Mouse (Mus musculus) CH12.LX (cell line): Measurements from ENCODE around the gene Dgcr6. TPM values are rescaled to one million over a fixed set of nuclear protein-coding genes. Genes with fewer than 3 reads are reported as not detected.
A peak's percentile ranks its signal among the peaks of the same experiment; 100 is the strongest.

Experiments used
- DNase-seq: peaks from one replicate; pipeline ENCODE4 v3.0.0-alpha.2; 2013; ENCODE audit errors: extremely low read depth
- H3K27ac ChIP-seq: 2 replicates; pipeline ENCODE4 v1.5.1; 2012; ENCODE audit warnings: low read depth, mild to moderate bottlenecking, control low read depth, moderate library complexity; ENCODE audit not compliant: insufficient read depth
- H3K27me3 ChIP-seq: replicated peaks from 2 replicates; pipeline ENCODE3; 2012; ENCODE audit warnings: inconsistent platforms
- H3K36me3 ChIP-seq, 2 experiments: replicated peaks in 1 of 2; 2 replicates each; pipeline versions ENCODE3 to v1.6.1; 2012; ENCODE audit warnings: inconsistent platforms in 1 of 2, low read length in 1 of 2, mild to moderate bottlenecking in 1 of 2, mixed read lengths in 1 of 2, moderate library complexity in 1 of 2; ENCODE audit not compliant: control insufficient read depth in 1 of 2, insufficient read depth in 1 of 2
- H3K4me1 ChIP-seq, 2 experiments: 2 replicates each; pipeline ENCODE4 v1.6.1; 2012; ENCODE audit warnings: inconsistent platforms in 1 of 2, moderate library complexity in 1 of 2; ENCODE audit not compliant: insufficient read depth in 2 of 2, control insufficient read depth in 1 of 2
- H3K4me2 ChIP-seq: 2 replicates; pipeline ENCODE4 v1.6.1; 2012; ENCODE audit warnings: low read depth, mild to moderate bottlenecking, control low read depth; ENCODE audit not compliant: poor library complexity, insufficient read depth, severe bottlenecking
- H3K4me3 ChIP-seq, 3 experiments: fragments of 150-350 bp in 1 of 3; sonication (generic) in 1 of 3; replicated peaks in 1 of 3; 2 replicates each; pipeline versions ENCODE3 to v1.5.1; 2011 to 2012; ENCODE audit warnings: low read depth in 2 of 3, low read length in 2 of 3, mild to moderate bottlenecking in 2 of 3, moderate library complexity in 2 of 3, control low read depth in 1 of 3, improper control_type of control experiment in 1 of 3, inconsistent platforms in 1 of 3, mixed read lengths in 1 of 3; ENCODE audit not compliant: poor library complexity in 1 of 3
- H3K79me2 ChIP-seq: replicated peaks from 2 replicates; pipeline ENCODE4 v1.6.1; 2012; ENCODE audit warnings: mild to moderate bottlenecking, moderate library complexity; ENCODE audit not compliant: control insufficient read depth, poor library complexity, insufficient read depth, severe bottlenecking; ENCODE audit errors: extremely low read depth
- H3K9ac ChIP-seq: 2 replicates; pipeline ENCODE4 v1.6.1; 2012; ENCODE audit warnings: low read depth, mild to moderate bottlenecking, control low read depth, moderate library complexity; ENCODE audit not compliant: insufficient read depth
- H3K9me3 ChIP-seq: replicated peaks from 2 replicates; pipeline ENCODE3; 2012; ENCODE audit warnings: low read length, inconsistent platforms, mixed read lengths
- BHLHE40 ChIP-seq: IDR thresholded peaks from 2 replicates; pipeline ENCODE4 v1.6.1; 2011; ENCODE audit warnings: mild to moderate bottlenecking, low read depth, low read length, improper control_type of control experiment
- CHD1 ChIP-seq: IDR thresholded peaks from 2 replicates; pipeline ENCODE4 v1.6.1; 2012; ENCODE audit warnings: low read depth, low read length, improper control_type of control experiment, inconsistent platforms
- CTCF ChIP-seq, 2 experiments: IDR thresholded peaks in 1 of 2; conservative IDR thresholded peaks in 1 of 2; 2 replicates each; pipeline ENCODE4 v1.5.1; 2011 to 2012; ENCODE audit warnings: low read depth in 2 of 2, low read length in 2 of 2, improper control_type of control experiment in 1 of 2, inconsistent platforms in 1 of 2, mild to moderate bottlenecking in 1 of 2, moderate library complexity in 1 of 2
- ELF1 ChIP-seq: IDR thresholded peaks from 2 replicates; pipeline ENCODE4 v1.6.1; 2014; ENCODE audit warnings: low read depth, mild to moderate bottlenecking, inconsistent platforms, low read length, improper control_type of control experiment
- EP300 ChIP-seq: IDR thresholded peaks from 2 replicates; pipeline ENCODE4 v1.6.1; 2011; ENCODE audit warnings: low read length, improper control_type of control experiment
- HCFC1 ChIP-seq: IDR thresholded peaks from 2 replicates; pipeline ENCODE4 v1.6.1; 2012; ENCODE audit warnings: low read depth, mild to moderate bottlenecking, inconsistent platforms, low read length, improper control_type of control experiment
- IRF4 ChIP-seq: IDR thresholded peaks from 2 replicates; pipeline ENCODE4 v1.6.1; 2014; ENCODE audit warnings: low read depth, mild to moderate bottlenecking, inconsistent platforms, low read length, improper control_type of control experiment
- JUN ChIP-seq: IDR thresholded peaks from 2 replicates; pipeline ENCODE4 v1.6.1; 2011; ENCODE audit warnings: low read depth, mild to moderate bottlenecking, low read length, improper control_type of control experiment, moderate library complexity; ENCODE audit not compliant: insufficient read depth
- KAT2A ChIP-seq: IDR thresholded peaks from 2 replicates; pipeline ENCODE4 v1.6.1; 2012; ENCODE audit warnings: low read length, improper control_type of control experiment, inconsistent platforms; ENCODE audit not compliant: insufficient replicate concordance
- MAFK ChIP-seq: IDR thresholded peaks from 2 replicates; pipeline ENCODE4 v1.6.1; 2011; ENCODE audit warnings: low read length, improper control_type of control experiment; ENCODE audit not compliant: insufficient replicate concordance
- MAX ChIP-seq: IDR thresholded peaks from 2 replicates; pipeline ENCODE4 v1.6.1; 2011; ENCODE audit warnings: low read length, improper control_type of control experiment
- MXI1 ChIP-seq: IDR thresholded peaks from 2 replicates; pipeline ENCODE4 v1.6.1; 2011; ENCODE audit warnings: mild to moderate bottlenecking, low read depth, low read length, improper control_type of control experiment
- POLR2A ChIP-seq: IDR thresholded peaks from 2 replicates; pipeline ENCODE4 v1.6.1; 2011; ENCODE audit warnings: low read depth, mild to moderate bottlenecking, improper control_type of control experiment, low read length
- SMC3 ChIP-seq: IDR thresholded peaks from 2 replicates; pipeline ENCODE4 v1.6.1; 2011; ENCODE audit warnings: low read depth, low read length, improper control_type of control experiment
- TBP ChIP-seq: conservative IDR thresholded peaks from 2 replicates; pipeline ENCODE4 v1.6.1; 2011; ENCODE audit warnings: low read depth, low read length, improper control_type of control experiment
- UBTF ChIP-seq: IDR thresholded peaks from 2 replicates; pipeline ENCODE4 v1.6.1; 2012; ENCODE audit warnings: low read depth, mild to moderate bottlenecking, inconsistent platforms, low read length, improper control_type of control experiment, moderate library complexity
- USF1 ChIP-seq: IDR thresholded peaks from 2 replicates; pipeline ENCODE4 v1.6.1; 2014; ENCODE audit warnings: low read depth, mild to moderate bottlenecking, inconsistent platforms, low read length, improper control_type of control experiment
- USF2 ChIP-seq: conservative IDR thresholded peaks from 2 replicates; pipeline ENCODE4 v1.6.1; 2011; ENCODE audit warnings: low read depth, low read length, improper control_type of control experiment
- ZKSCAN1 ChIP-seq: IDR thresholded peaks from 2 replicates; pipeline ENCODE4 v1.6.1; 2012; ENCODE audit warnings: low read depth, inconsistent platforms, low read length, improper control_type of control experiment, borderline replicate concordance
- ZMIZ1 ChIP-seq: IDR thresholded peaks from 2 replicates; pipeline ENCODE4 v1.6.1; 2012; ENCODE audit warnings: low read depth, mild to moderate bottlenecking, inconsistent platforms, low read length, improper control_type of control experiment
- ZNF384 ChIP-seq: IDR thresholded peaks from 2 replicates; pipeline ENCODE4 v1.6.1; 2012; ENCODE audit warnings: low read depth, low read length, improper control_type of control experiment, inconsistent platforms
- dilution Hi-C: fragments of 300-500 bp; cut with MboI; formaldehyde crosslinking; loops from 2 replicates; pipeline ENCODE4 v1.14.3; 2020; ENCODE audit warnings: low sequenced_read_pairs; ENCODE audit not compliant: extremely low pct_unique_long_range_greater_than_20kb, extremely low pct_ligation_motif_present
- in situ Hi-C: fragments of 300-500 bp; cut with MboI; formaldehyde crosslinking; loops from 3 replicates; pipeline ENCODE4 v1.14.3; 2019; ENCODE audit warnings: low sequenced_read_pairs, low pct_ligation_motif_present, low pct_unique_long_range_greater_than_20kb, mixed read lengths
- polyA plus RNA-seq: library from polyadenylated mRNA; unstranded; fragments of >175 nt; gene quantifications from 2 replicates; pipeline ENCODE4 v1.2.1, GENCODE M21; 2012; ENCODE audit warnings: low read depth; ENCODE audit not compliant: insufficient read length
- total RNA-seq, 2 experiments: library from RNA; depleted of rRNA; stranded (reverse); fragments of 300-350 nt in 1 of 2; fragments of >200 nt in 1 of 2; gene quantifications; 2 replicates each; pipeline ENCODE4 v1.2.3; 2012 to 2014

Gene Dgcr6
- total and polyA plus RNA-seq, 3 experiments: 13.0 to 41.5 (median 32.4) TPM

- no peaks in the 10 kb centered on the region for H3K4me1 ChIP-seq
- H3K27ac ChIP-seq: no peak overlapping the region
- no peaks in the 10 kb centered on the region for H3K36me3 ChIP-seq
- H3K9me3 ChIP-seq: peaks cover 14% of the 10 kb centered on the region
- H3K4me3 ChIP-seq: no peak overlapping the region
- no peak for DNase-seq
- H3K4me2 ChIP-seq: no peak overlapping the region
- H3K27me3 ChIP-seq: peaks cover 90% of the 10 kb centered on the region
- H3K79me2 ChIP-seq: no peaks in the 10 kb centered on the region
- H3K9ac ChIP-seq: no peak overlapping the region
- dilution Hi-C loops: no loop called here
- no peak for TF ChIP-seq IRF4
- no peak for TF ChIP-seq MAX
- TF ChIP-seq JUN: no peak
- TF ChIP-seq MXI1: no peak
- TF ChIP-seq POLR2A: no peak
- TF ChIP-seq BHLHE40: no peak
- TF ChIP-seq HCFC1: no peak
- no peak for TF ChIP-seq EP300
- TF ChIP-seq SMC3: no peak
- TF ChIP-seq KAT2A: no peak
- no peak for TF ChIP-seq TBP
- TF ChIP-seq CHD1: no peak
- no peak for TF ChIP-seq USF1
- TF ChIP-seq CTCF (conservative IDR thresholded peaks at IDR 0.05 in 1 of 2, IDR thresholded peaks at IDR 0.05 in 1 of 2; ENCODE audit: low read depth in 2 of 2, low read length in 2 of 2): no peak
- TF ChIP-seq ZKSCAN1: no peak
- TF ChIP-seq MAFK: no peak
- no peak for TF ChIP-seq USF2
- no peak for TF ChIP-seq ELF1
- no peak for TF ChIP-seq ZMIZ1
- no peak for TF ChIP-seq ZNF384
- in situ Hi-C loops: no loop called here
Measured at GRCm38 (mm10) chr16:18103366-18103765, 50.7 kb downstream of the Dgcr6 start.

DNA sequence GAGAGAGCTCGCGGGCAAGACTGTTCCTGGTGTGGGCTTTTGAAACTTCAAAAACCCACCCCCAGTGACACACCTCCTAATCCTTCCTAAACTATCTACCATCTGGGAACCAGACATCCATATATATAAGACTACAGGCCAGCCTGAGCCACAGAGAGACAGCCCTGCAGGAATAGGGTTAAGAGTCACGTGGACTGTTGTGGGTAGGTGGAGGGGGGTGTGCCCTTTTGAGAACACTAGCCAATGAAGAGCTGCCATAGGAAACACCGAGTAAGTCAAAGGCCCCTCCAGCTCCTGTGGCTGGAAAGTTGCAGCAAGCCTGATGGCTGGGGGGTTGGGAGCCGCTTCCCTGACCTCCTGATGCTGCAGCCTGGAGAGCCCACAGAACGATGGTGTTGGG lies 51.1 kb downstream of the Dgcr6 start:
- Histone ChIP-seq H3K27me3 (peaks cover 91% of the 10 kb centered on the region), H3K36me3 (no peaks in the 10 kb centered on the region), H3K4me1 (no peaks in the 10 kb centered on the region), H3K4me2 (no peak overlapping the region), H3K27ac (no peak overlapping the region), H3K4me3 (no peak overlapping the region), H3K79me2 (no peaks in the 10 kb centered on the region), H3K9ac (no peak overlapping the region), H3K9me3 (peaks cover 12% of the 10 kb centered on the region)
- in situ Hi-C loops (no loop called here), dilution Hi-C loops (no loop called here)
- TF ChIP-seq UBTF (no peak), USF1 (0 out of 2 replicates have a peak, but pooled peaks have one; percentile 19), ELF1 (no peak), JUN (no peak), SMC3 (no peak)
- TF ChIP-seq, all 38 proteins: peak for 1
- DNase-seq: no peak
